Mouse (Mus musculus) midbrain, postnatal 0 days (tissue): Measurements from ENCODE around the gene Zfp408. TPM values are rescaled to one million over a fixed set of nuclear protein-coding genes. Genes with fewer than 3 reads are reported as not detected.

Experiments used
- ATAC-seq: fragments of 200-750 bp; cut with Nextera tagmentation; 2 replicates; pipeline ENCODE4 v1.8.0; 2017; ENCODE audit warnings: moderate number of reproducible peaks, mild to moderate bottlenecking, moderate TSS enrichment, moderate library complexity; ENCODE audit not compliant: low FRiP score
- DNase-seq: peaks from one replicate; pipeline ENCODE4 v3.0.0-alpha.2; 2015; ENCODE audit warnings: low spot score
- H3K27ac ChIP-seq: fragments of 300-500 bp; sonication (generic); 2 replicates; pipeline ENCODE4 v1.5.1; 2014; ENCODE audit warnings: low read depth, mild to moderate bottlenecking, low read length, mixed read lengths
- H3K27me3 ChIP-seq: fragments of 300-500 bp; sonication (generic); 2 replicates; pipeline ENCODE4 v1.6.1; 2014; ENCODE audit warnings: low read length, control low read depth, mixed read lengths; ENCODE audit not compliant: insufficient read depth
- H3K36me3 ChIP-seq: fragments of 300-500 bp; sonication (generic); 2 replicates; pipeline ENCODE4 v1.6.1; 2014; ENCODE audit warnings: low read length, control low read depth, mixed read lengths; ENCODE audit not compliant: insufficient read depth
- H3K4me1 ChIP-seq: fragments of 300-500 bp; sonication (generic); 2 replicates; pipeline ENCODE4 v1.6.1; 2014; ENCODE audit warnings: mild to moderate bottlenecking, control low read depth, antibody characterized with exemption, low read length, mixed read lengths; ENCODE audit not compliant: insufficient read depth
- H3K4me2 ChIP-seq: fragments of 300-500 bp; sonication (generic); 2 replicates; pipeline ENCODE4 v1.6.1; 2014; ENCODE audit warnings: low read depth, mild to moderate bottlenecking, low read length, mixed read lengths; ENCODE audit not compliant: poor library complexity, severe bottlenecking
- H3K4me3 ChIP-seq: fragments of 300-500 bp; sonication (generic); 2 replicates; pipeline ENCODE4 v1.5.1; 2014; ENCODE audit warnings: low read depth, mild to moderate bottlenecking, low read length, moderate library complexity
- H3K9ac ChIP-seq: fragments of 300-500 bp; sonication (generic); replicated peaks from 2 replicates; pipeline ENCODE4 v1.6.1; 2014; ENCODE audit warnings: mild to moderate bottlenecking, low read length, moderate library complexity, mixed read lengths; ENCODE audit not compliant: poor library complexity, severe bottlenecking
- H3K9me3 ChIP-seq: fragments of 300-500 bp; sonication (generic); 2 replicates; pipeline ENCODE4 v1.6.1; 2016; ENCODE audit warnings: low read length, control low read depth
- CTCF ChIP-seq: IDR thresholded peaks from 2 replicates; pipeline ENCODE4 v1.5.1; 2016; ENCODE audit warnings: antibody characterized with exemption, mild to moderate bottlenecking
- WGBS: fragments of 180-500 bp; shearing (Covaris S2); extraction: QIAGEN DNeasy Blood & Tissue Kit; methylation state at CpG from one replicate; pipeline ENCODE4 v1.1.7; 2014; 5-methylcytosine and 5-hydroxymethylcytosine counted together
- polyA plus RNA-seq: library from polyadenylated mRNA; unstranded; fragments of >200 nt; fragmentation: Nextera tagmentation; extraction: Ambion mirVana; gene quantifications from 2 replicates; pipeline ENCODE4 v1.2.1, GENCODE M21; 2015
- total RNA-seq: library from RNA; depleted of rRNA; stranded (reverse); fragments of >200 nt; gene quantifications from 2 replicates; pipeline ENCODE4 v1.2.3, GENCODE M21; 2014

Gene Zfp408
- total and polyA plus RNA-seq, 2 experiments from 2014 or later = 10.7 to 14.9 TPM

DNA sequence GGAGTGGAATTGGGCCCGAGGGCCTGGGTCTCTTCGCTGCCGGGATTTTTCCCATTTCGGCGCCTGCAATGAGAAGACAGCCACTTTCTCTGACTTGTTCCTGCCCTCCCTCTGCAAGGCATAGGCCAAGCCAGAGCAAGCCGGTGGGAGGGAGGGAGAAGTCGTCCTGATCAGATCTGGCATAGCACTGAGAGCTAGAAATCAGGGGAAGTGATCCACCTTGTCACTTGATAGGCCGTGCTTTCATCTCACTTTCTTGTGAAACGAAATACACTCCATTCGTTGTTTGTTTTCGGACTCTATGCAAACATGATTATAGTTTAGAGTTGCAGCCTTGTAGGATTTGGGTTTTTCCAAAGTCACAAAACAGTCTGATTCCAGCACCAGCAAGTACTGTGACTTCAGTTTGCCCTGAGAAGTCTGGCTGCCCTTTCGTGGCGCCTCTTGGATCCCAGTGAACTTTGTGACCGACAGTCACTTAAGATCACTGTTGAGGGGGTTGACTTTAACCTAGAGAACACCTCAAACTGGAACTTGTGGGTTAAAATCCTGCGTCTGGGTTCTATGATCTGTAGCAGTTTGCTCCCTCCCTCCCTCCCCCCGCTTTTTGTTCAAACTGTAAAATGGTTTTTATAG is 887 bp upstream of the Zfp408 start:
- H3K36me3 ChIP-seq = peaks cover 35% of the 10 kb centered on the region
- H3K4me3 ChIP-seq = peak overlapping the region; percentile 87
- H3K4me1 ChIP-seq = peaks cover 10% of the 10 kb centered on the region; the same call in 1 of the 2 replicates
- 17% methylated on average over 16 of the region's 16 CpGs for WGBS
- peak overlapping the region; percentile 93 for H3K9ac ChIP-seq
- H3K4me2 ChIP-seq = peak overlapping the region; percentile 99
- TF ChIP-seq CTCF = no peak
- ATAC-seq (peak; percentile 64), DNase-seq (no peak)
- no peaks in the 10 kb centered on the region for H3K27me3 ChIP-seq
- H3K9me3 ChIP-seq = no peaks in the 10 kb centered on the region
- H3K27ac ChIP-seq = peak overlapping the region; percentile 85

DNA sequence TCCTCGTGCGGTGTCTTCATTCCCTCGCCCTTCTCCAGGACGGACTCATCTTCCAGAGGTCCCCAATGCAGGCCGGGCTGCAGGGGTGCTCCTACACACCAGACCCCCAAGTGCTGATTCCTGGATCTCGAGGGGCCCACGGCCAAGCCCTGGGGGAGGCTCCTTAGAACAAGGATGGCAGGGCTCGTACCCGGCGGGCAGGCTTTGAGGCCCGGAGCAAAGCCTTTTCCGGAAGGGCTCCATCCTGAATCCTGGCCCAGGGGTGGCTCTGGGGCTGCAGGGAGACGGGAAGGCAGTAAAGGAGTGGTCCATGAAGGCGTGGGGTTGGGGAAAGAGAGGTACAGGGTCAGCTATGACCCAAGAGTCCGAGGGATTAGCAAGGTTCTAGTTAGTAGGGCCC is 439 bp downstream of the Zfp408 start:
- peaks cover 10% of the 10 kb centered on the region; the same call in 1 of the 2 replicates for H3K4me1 ChIP-seq
- H3K4me2 ChIP-seq = peak overlapping the region; percentile 99
- peak overlapping the region; percentile 85 for H3K27ac ChIP-seq
- H3K9me3 ChIP-seq = no peaks in the 10 kb centered on the region
- no peak for TF ChIP-seq CTCF
- H3K9ac ChIP-seq = peak overlapping the region; percentile 93
- H3K4me3 ChIP-seq = peak overlapping the region; percentile 87
- WGBS = 3% methylated on average over 15 of the region's 15 CpGs
- DNase-seq (no peak), ATAC-seq (0 out of 2 replicates have a peak, but pooled peaks have one; percentile 0)
- H3K27me3 ChIP-seq = no peaks in the 10 kb centered on the region
- H3K36me3 ChIP-seq = peaks cover 35% of the 10 kb centered on the region

- peaks cover 39% of the 10 kb centered on the region for H3K36me3 ChIP-seq
Observed at GRCm38 (mm10) chr2:91646733-91647132, 2.9 kb downstream of the Zfp408 start.

GRCm38 (mm10) chr2:91645811-91646210 is 3.8 kb downstream of the Zfp408 start:
- Histone ChIP-seq H3K27me3 (no peaks in the 10 kb centered on the region), H3K4me3 (no peak overlapping the region), H3K27ac (no peak overlapping the region), H3K9ac (no peak overlapping the region), H3K9me3 (no peaks in the 10 kb centered on the region), H3K4me1 (no peaks in the 10 kb centered on the region), H3K4me2 (no peak overlapping the region), H3K36me3 (peaks cover 39% of the 10 kb centered on the region)
- TF ChIP-seq CTCF = no peak
- ATAC-seq (no peak), DNase-seq (no peak)
- WGBS = 92% methylated on average over 11 of the region's 11 CpGs

More at GRCm38 (mm10) chr2:91646733-91647132, 2.9 kb downstream of the Zfp408 start:
- no peak overlapping the region for H3K4me2 ChIP-seq
- no peak overlapping the region for H3K27ac ChIP-seq
- peak; percentile 66 for DNase-seq
- peaks cover 5% of the 10 kb centered on the region; the same call in 1 of the 2 replicates for H3K4me1 ChIP-seq
- no peak overlapping the region for H3K4me3 ChIP-seq
- no peak overlapping the region for H3K9ac ChIP-seq
- WGBS = 42% methylated on average over 1 of the region's 1 CpGs
- no peaks in the 10 kb centered on the region for H3K9me3 ChIP-seq
- TF ChIP-seq CTCF = peak; percentile 82
- H3K27me3 ChIP-seq = no peaks in the 10 kb centered on the region
- ATAC-seq = no peak

GRCm38 (mm10) chr2:91645354-91645753 is 4.2 kb downstream of the Zfp408 start:
- Histone ChIP-seq H3K4me2 (no peak overlapping the region), H3K27ac (no peak overlapping the region), H3K27me3 (no peaks in the 10 kb centered on the region), H3K36me3 (peaks cover 39% of the 10 kb centered on the region), H3K4me3 (no peak overlapping the region), H3K9ac (no peak overlapping the region), H3K4me1 (no peaks in the 10 kb centered on the region), H3K9me3 (no peaks in the 10 kb centered on the region)
- no peak for DNase-seq
- no peak for ATAC-seq
- no peak for TF ChIP-seq CTCF
- 98% methylated on average over 15 of the region's 15 CpGs for WGBS

DNA sequence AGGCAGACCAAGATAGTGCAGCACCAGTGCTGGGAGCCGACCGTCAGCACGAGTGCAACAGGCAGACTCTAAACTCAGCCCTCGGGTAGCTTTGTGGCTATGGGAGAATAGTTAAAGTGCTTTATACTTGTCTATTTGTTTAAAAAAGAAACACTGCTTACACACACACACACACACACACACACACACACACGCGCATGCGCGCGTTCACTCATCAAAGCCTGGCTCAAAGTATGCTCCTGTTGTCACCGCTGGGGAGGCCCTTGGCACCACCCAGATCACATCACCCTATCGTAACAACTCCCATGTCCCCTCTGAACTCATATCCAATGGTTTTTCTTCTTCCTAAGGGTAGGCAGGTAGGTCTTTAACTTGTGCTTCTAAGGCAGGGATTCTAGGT is 5.6 kb downstream of the Zfp408 start:
- 96% methylated on average over 11 of the region's 11 CpGs for WGBS
- ATAC-seq (no peak), DNase-seq (no peak)
- Histone ChIP-seq H3K36me3 (peaks cover 39% of the 10 kb centered on the region), H3K27me3 (no peaks in the 10 kb centered on the region), H3K27ac (no peak overlapping the region), H3K9me3 (no peaks in the 10 kb centered on the region), H3K9ac (no peak overlapping the region), H3K4me2 (no peak overlapping the region), H3K4me3 (no peak overlapping the region), H3K4me1 (no peaks in the 10 kb centered on the region)
- TF ChIP-seq CTCF = no peak
